Mouse (Mus musculus): ENCODE measurements around the gene Pik3ap1. TPM values are rescaled to one million over a fixed set of nuclear protein-coding genes. Genes with fewer than 3 reads are reported as not detected.
A peak's percentile ranks its signal among the peaks of the same experiment; 100 is the strongest.
"Not testable (repeated sequence)": the region's sequence is repeated elsewhere in the genome, so short reads cannot be mapped to it uniquely, and the experiment has no call there.

Gene Pik3ap1
- polyA plus RNA-seq, 1 experiment from 2014 or later: 2.0 TPM

DNA sequence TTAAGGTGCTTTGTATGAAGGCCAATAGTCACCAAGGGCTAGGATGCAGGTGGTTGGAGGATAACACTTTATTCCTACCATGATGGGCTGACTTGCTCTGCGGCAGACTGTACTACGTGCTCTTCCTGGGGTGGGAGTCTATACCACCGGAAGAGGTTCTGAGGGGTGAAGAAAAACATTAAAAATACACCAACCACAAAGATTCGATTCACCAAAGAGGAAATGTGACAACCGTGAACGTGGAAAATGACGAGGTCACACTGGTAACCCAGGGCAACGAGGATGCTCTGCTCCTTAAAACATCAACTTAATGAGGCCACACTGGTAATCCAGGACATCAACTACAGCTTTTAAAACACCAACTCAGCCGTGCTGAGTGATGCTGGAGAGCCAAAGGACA is 56.2 kb downstream of the Pik3ap1 start:
- Histone ChIP-seq H3K9me3 (replicated peaks; ENCODE audit: control insufficient read depth, low read length, poor library complexity, severe bottlenecking) (0 out of 2 replicates have a peak, but pooled peaks cover 3% of the 10 kb centered on the region), H3K4me3 (ENCODE audit: low read depth, low read length) (no peak overlapping the region), H3K9ac (ENCODE audit: low read depth, low read length) (no peak overlapping the region), H3K4me2 (ENCODE audit: low read length) (no peak overlapping the region), H3K27ac (ENCODE audit: low read length) (no peak overlapping the region), H3K36me3 (ENCODE audit: control insufficient read depth, insufficient read depth, low read length) (no peaks in the 10 kb centered on the region), H3K27me3 (ENCODE audit: control insufficient read depth, insufficient read depth, low read depth, low read length) (no peaks in the 10 kb centered on the region), H3K4me1 (ENCODE audit: control insufficient read depth, insufficient read depth, low read length) (no peaks in the 10 kb centered on the region)
- WGBS: 63% methylated on average over 9 of the region's 9 CpGs
- ATAC-seq: no peak

GRCm38 (mm10) chr19:41323813-41324212 is 61.1 kb downstream of the Pik3ap1 start:
- no peak overlapping the region for H3K4me3 ChIP-seq (ENCODE audit: low read depth, low read length)
- H3K36me3 ChIP-seq (ENCODE audit: control insufficient read depth, insufficient read depth, low read length): no peaks in the 10 kb centered on the region
- no peaks in the 10 kb centered on the region for H3K4me1 ChIP-seq (ENCODE audit: control insufficient read depth, insufficient read depth, low read length)
- no peak overlapping the region for H3K9ac ChIP-seq (ENCODE audit: low read depth, low read length)
- no peaks in the 10 kb centered on the region for H3K9me3 ChIP-seq (replicated peaks; ENCODE audit: control insufficient read depth, low read length, poor library complexity, severe bottlenecking)
- H3K27me3 ChIP-seq (ENCODE audit: control insufficient read depth, insufficient read depth, low read depth, low read length): no peaks in the 10 kb centered on the region
- ATAC-seq: no peak
- H3K4me2 ChIP-seq (ENCODE audit: low read length): no peak overlapping the region
- no peak overlapping the region for H3K27ac ChIP-seq (ENCODE audit: low read length)

DNA sequence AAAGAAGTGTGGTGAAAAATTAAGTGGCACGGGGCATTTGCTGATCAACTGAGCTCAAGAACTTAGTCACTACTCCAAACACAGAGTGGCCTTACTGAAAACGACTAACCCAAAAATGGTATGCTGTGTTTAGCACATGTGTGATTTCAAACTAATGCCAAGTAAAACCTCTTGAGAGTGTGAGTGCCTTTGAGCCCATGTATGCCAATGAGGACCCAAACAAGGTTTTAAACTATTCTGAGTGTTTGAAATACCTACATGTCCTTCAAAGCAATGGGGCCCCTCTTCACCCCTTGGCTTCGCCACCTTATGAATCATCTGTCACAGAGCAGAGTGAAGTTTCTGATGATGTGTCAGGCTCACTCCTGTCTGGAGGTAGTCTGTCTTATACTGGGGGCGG is 61.8 kb downstream of the Pik3ap1 start:
- WGBS: 90% methylated on average over 4 of the region's 4 CpGs
- H3K27me3 ChIP-seq (ENCODE audit: control insufficient read depth, insufficient read depth, low read depth, low read length): no peaks in the 10 kb centered on the region

GRCm38 (mm10) chr19:41321149-41321548 is 63.8 kb downstream of the Pik3ap1 start:
- H3K4me2 ChIP-seq (ENCODE audit: low read length): no peak overlapping the region
- no peaks in the 10 kb centered on the region for H3K9me3 ChIP-seq (replicated peaks; ENCODE audit: control insufficient read depth, low read length, poor library complexity, severe bottlenecking)
- H3K27me3 ChIP-seq (ENCODE audit: control insufficient read depth, insufficient read depth, low read depth, low read length): no peaks in the 10 kb centered on the region
- no peak for ATAC-seq
- H3K9ac ChIP-seq (ENCODE audit: low read depth, low read length): no peak overlapping the region
- whole genome bisulfite sequencing: 90% methylated on average over 4 of the region's 4 CpGs
- peaks cover 6% of the 10 kb centered on the region for H3K4me1 ChIP-seq (ENCODE audit: control insufficient read depth, insufficient read depth, low read length)
- no peak overlapping the region for H3K27ac ChIP-seq (ENCODE audit: low read length)
- no peak overlapping the region for H3K4me3 ChIP-seq (ENCODE audit: low read depth, low read length)
- H3K36me3 ChIP-seq (ENCODE audit: control insufficient read depth, insufficient read depth, low read length): no peaks in the 10 kb centered on the region

More for the DNA sequence above, 61.8 kb downstream of the Pik3ap1 start:
- H3K4me3 ChIP-seq (ENCODE audit: low read depth, low read length): no peak overlapping the region
- H3K36me3 ChIP-seq (ENCODE audit: control insufficient read depth, insufficient read depth, low read length): no peaks in the 10 kb centered on the region
- H3K27ac ChIP-seq (ENCODE audit: low read length): no peak overlapping the region
- no peak overlapping the region for H3K4me2 ChIP-seq (ENCODE audit: low read length)
- no peak for ATAC-seq
- no peaks in the 10 kb centered on the region for H3K9me3 ChIP-seq (replicated peaks; ENCODE audit: control insufficient read depth, low read length, poor library complexity, severe bottlenecking)
- H3K9ac ChIP-seq (ENCODE audit: low read depth, low read length): no peak overlapping the region
- H3K4me1 ChIP-seq (ENCODE audit: control insufficient read depth, insufficient read depth, low read length): no peaks in the 10 kb centered on the region

- Histone ChIP-seq H3K4me3 (ENCODE audit: low read depth, low read length) (no peak overlapping the region; the same call in 1 of the 2 replicates), H3K36me3 (ENCODE audit: control insufficient read depth, insufficient read depth, low read length) (no peaks in the 10 kb centered on the region), H3K9me3 (replicated peaks; ENCODE audit: control insufficient read depth, low read length, poor library complexity, severe bottlenecking) (no peaks in the 10 kb centered on the region), H3K27ac (ENCODE audit: low read length) (no peak overlapping the region), H3K27me3 (ENCODE audit: control insufficient read depth, insufficient read depth, low read depth, low read length) (no peaks in the 10 kb centered on the region), H3K4me2 (ENCODE audit: low read length) (peak overlapping the region; percentile 40), H3K9ac (ENCODE audit: low read depth, low read length) (peak overlapping the region; percentile 34; the same call in 1 of the 2 replicates), H3K4me1 (ENCODE audit: control insufficient read depth, insufficient read depth, low read length) (peaks cover 6% of the 10 kb centered on the region)
- 27% methylated on average over 11 of the region's 11 CpGs for WGBS
- ATAC-seq: peak; percentile 75
These were observed 67.4 kb downstream of the Pik3ap1 start for GRCm38 (mm10) chr19:41317315-41318095.

DNA sequence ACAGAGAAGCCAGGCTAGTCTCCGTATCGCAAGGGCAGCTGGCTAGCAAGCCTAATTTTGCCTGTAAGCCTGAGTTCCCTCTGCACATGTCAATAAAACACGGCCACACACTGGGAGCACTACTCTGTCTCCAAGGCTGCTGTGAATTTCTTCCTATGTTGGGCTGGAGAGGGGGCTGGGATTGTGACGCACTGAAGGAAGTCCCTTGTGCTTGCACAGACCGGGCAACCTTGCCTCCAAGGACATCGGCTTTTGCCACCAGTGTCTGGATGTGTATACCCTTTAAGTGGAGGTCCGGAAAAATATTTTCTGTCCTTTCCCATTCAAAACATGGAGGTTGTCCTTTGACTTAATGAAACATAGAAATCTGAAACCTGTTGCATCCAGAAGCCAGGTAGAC is 70.2 kb downstream of the Pik3ap1 start:
- no peak overlapping the region for H3K9ac ChIP-seq (ENCODE audit: low read depth, low read length)
- no peak overlapping the region for H3K4me2 ChIP-seq (ENCODE audit: low read length)
- no peak overlapping the region for H3K27ac ChIP-seq (ENCODE audit: low read length)
- no peak for ATAC-seq
- 87% methylated on average over 7 of the region's 7 CpGs for WGBS
- H3K4me1 ChIP-seq (ENCODE audit: control insufficient read depth, insufficient read depth, low read length): peaks cover 7% of the 10 kb centered on the region
- H3K9me3 ChIP-seq (replicated peaks; ENCODE audit: control insufficient read depth, low read length, poor library complexity, severe bottlenecking): no peaks in the 10 kb centered on the region
- no peaks in the 10 kb centered on the region for H3K27me3 ChIP-seq (ENCODE audit: control insufficient read depth, insufficient read depth, low read depth, low read length)
- H3K36me3 ChIP-seq (ENCODE audit: control insufficient read depth, insufficient read depth, low read length): no peaks in the 10 kb centered on the region
- H3K4me3 ChIP-seq (ENCODE audit: low read depth, low read length): no peak overlapping the region

DNA sequence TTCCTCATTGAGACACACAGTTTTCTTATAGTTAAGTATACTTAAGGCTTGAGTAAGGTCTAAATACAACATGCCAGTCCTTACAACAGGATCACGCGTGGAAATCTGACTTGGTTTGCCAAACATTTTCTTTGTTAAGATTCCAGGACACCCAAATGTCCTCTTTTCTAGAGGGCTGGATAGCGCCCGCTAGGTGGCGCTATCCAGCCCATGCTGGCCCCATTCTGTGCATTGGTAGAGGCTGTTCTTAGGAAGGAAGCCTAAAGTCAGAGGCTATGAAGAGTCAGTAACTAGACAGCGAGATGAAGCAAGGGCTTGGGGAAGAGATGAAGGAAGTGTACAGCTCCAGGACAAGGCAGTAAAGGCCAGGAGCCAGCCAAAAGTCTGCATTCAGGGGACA is 71.2 kb downstream of the Pik3ap1 start:
- Histone ChIP-seq H3K9ac (ENCODE audit: low read depth, low read length) (no peak overlapping the region), H3K4me3 (ENCODE audit: low read depth, low read length) (no peak overlapping the region), H3K27me3 (ENCODE audit: control insufficient read depth, insufficient read depth, low read depth, low read length) (no peaks in the 10 kb centered on the region), H3K27ac (ENCODE audit: low read length) (no peak overlapping the region), H3K4me1 (ENCODE audit: control insufficient read depth, insufficient read depth, low read length) (peaks cover 7% of the 10 kb centered on the region), H3K36me3 (ENCODE audit: control insufficient read depth, insufficient read depth, low read length) (no peaks in the 10 kb centered on the region), H3K4me2 (ENCODE audit: low read length) (no peak overlapping the region), H3K9me3 (replicated peaks; ENCODE audit: control insufficient read depth, low read length, poor library complexity, severe bottlenecking) (no peaks in the 10 kb centered on the region)
- WGBS: 26% methylated on average over 6 of the region's 6 CpGs
- no peak for ATAC-seq

- not testable (repeated sequence) for ATAC-seq; H3K9me3 ChIP-seq (replicated peaks; ENCODE audit: control insufficient read depth, low read length, poor library complexity, severe bottlenecking); H3K9ac ChIP-seq (ENCODE audit: low read depth, low read length); H3K4me1 ChIP-seq (ENCODE audit: control insufficient read depth, insufficient read depth, low read length); H3K27ac ChIP-seq (ENCODE audit: low read length); H3K36me3 ChIP-seq (ENCODE audit: control insufficient read depth, insufficient read depth, low read length); H3K4me2 ChIP-seq (ENCODE audit: low read length); H3K27me3 ChIP-seq (ENCODE audit: control insufficient read depth, insufficient read depth, low read depth, low read length); H3K4me3 ChIP-seq (ENCODE audit: low read depth, low read length)
- WGBS: 91% methylated on average over 8 of the region's 8 CpGs
These were observed 72.3 kb downstream of the Pik3ap1 start for GRCm38 (mm10) chr19:41312587-41312986.

DNA sequence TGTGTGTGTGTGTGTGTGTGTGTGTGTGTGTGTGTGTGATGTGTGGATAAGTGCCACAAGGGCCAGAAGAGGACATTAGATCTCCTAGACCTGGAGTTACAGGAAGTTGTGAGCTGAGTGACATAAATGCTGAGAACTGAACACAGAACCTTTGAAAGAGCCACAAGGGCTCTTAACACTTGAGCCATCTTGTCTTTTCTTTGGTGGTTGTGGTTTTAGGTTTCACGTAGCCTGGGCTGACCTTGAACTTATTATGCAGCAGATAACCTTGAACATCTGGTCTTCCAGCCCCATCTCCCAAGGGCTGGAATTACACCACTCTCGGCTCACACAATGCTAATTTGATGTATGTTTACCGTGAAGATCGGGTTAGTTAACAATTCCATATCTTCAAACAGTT is 72.9 kb downstream of the Pik3ap1 start:
- Histone ChIP-seq H3K27ac (ENCODE audit: low read length) (no peak overlapping the region), H3K9ac (ENCODE audit: low read depth, low read length) (no peak overlapping the region), H3K4me2 (ENCODE audit: low read length) (no peak overlapping the region), H3K4me1 (ENCODE audit: control insufficient read depth, insufficient read depth, low read length) (peaks cover 2% of the 10 kb centered on the region; the same call in 1 of the 2 replicates), H3K9me3 (replicated peaks; ENCODE audit: control insufficient read depth, low read length, poor library complexity, severe bottlenecking) (no peaks in the 10 kb centered on the region), H3K36me3 (ENCODE audit: control insufficient read depth, insufficient read depth, low read length) (no peaks in the 10 kb centered on the region), H3K27me3 (ENCODE audit: control insufficient read depth, insufficient read depth, low read depth, low read length) (no peaks in the 10 kb centered on the region), H3K4me3 (ENCODE audit: low read depth, low read length) (no peak overlapping the region)
- ATAC-seq: no peak
- 81% methylated on average over 4 of the region's 4 CpGs for WGBS
